Mouse (Mus musculus) MEL (cell line): ENCODE measurements around the gene Heph.
A peak's percentile ranks its signal among the peaks of the same experiment; 100 is the strongest.

ENCODE experiments used
- CHD1 ChIP-seq: IDR thresholded peaks from 2 replicates; pipeline ENCODE4 v1.6.1; 2012; ENCODE audit warnings: low read depth, mild to moderate bottlenecking, inconsistent platforms, low read length, improper control_type of control experiment
- CTCF ChIP-seq, 3 experiments: IDR thresholded peaks in 2 of 3; conservative IDR thresholded peaks in 1 of 3; 2 replicates each; pipeline ENCODE4 v1.5.1; 2011 to 2012; ENCODE audit warnings: low read length in 3 of 3, low read depth in 2 of 3, mild to moderate bottlenecking in 2 of 3, improper control_type of control experiment in 1 of 3, inconsistent platforms in 1 of 3, mixed read lengths in 1 of 3, moderate library complexity in 1 of 3; ENCODE audit not compliant: control insufficient read depth in 1 of 3, insufficient read depth in 1 of 3, poor library complexity in 1 of 3, severe bottlenecking in 1 of 3
- E2F4 ChIP-seq: IDR thresholded peaks from 2 replicates; pipeline ENCODE4 v1.6.1; 2011; ENCODE audit warnings: low read depth, low read length, improper control_type of control experiment, borderline replicate concordance
- JUND ChIP-seq: IDR thresholded peaks from 2 replicates; pipeline ENCODE4 v1.6.1; 2011; ENCODE audit warnings: low read depth, mild to moderate bottlenecking, improper control_type of control experiment, low read length
- MAX ChIP-seq: IDR thresholded peaks from 2 replicates; pipeline ENCODE4 v1.6.1; 2011; ENCODE audit warnings: low read length, improper control_type of control experiment
- POLR2A ChIP-seq, 2 experiments: IDR thresholded peaks; 2 replicates each; pipeline ENCODE4 v1.6.1; 2011 to 2012; ENCODE audit warnings: low read length in 2 of 2, mild to moderate bottlenecking in 2 of 2, control low read depth in 1 of 2, improper control_type of control experiment in 1 of 2, low read depth in 1 of 2, moderate library complexity in 1 of 2; ENCODE audit not compliant: control insufficient read depth in 1 of 2, insufficient read depth in 1 of 2, poor library complexity in 1 of 2
- POLR2AphosphoS5 ChIP-seq: IDR thresholded peaks from 2 replicates; pipeline ENCODE4 v1.6.1; 2012; ENCODE audit warnings: low read depth, borderline replicate concordance, mild to moderate bottlenecking, inconsistent platforms, low read length, moderate library complexity, mixed read lengths
- TCF12 ChIP-seq: IDR thresholded peaks from 2 replicates; pipeline ENCODE4 v1.6.1; 2014; ENCODE audit warnings: low read depth, mild to moderate bottlenecking, inconsistent platforms, low read length, improper control_type of control experiment, moderate library complexity
- UBTF ChIP-seq: IDR thresholded peaks from 2 replicates; pipeline ENCODE4 v1.6.1; 2012; ENCODE audit warnings: low read depth, mild to moderate bottlenecking, inconsistent platforms, low read length, improper control_type of control experiment, moderate library complexity, borderline replicate concordance; ENCODE audit not compliant: insufficient read depth
- ZC3H11A ChIP-seq: IDR thresholded peaks from 2 replicates; pipeline ENCODE4 v1.6.1; 2012; ENCODE audit warnings: low read depth, mild to moderate bottlenecking, inconsistent platforms, low read length, improper control_type of control experiment
- ZMIZ1 ChIP-seq: IDR thresholded peaks from 2 replicates; pipeline ENCODE4 v1.6.1; 2012; ENCODE audit warnings: low read depth, mild to moderate bottlenecking, inconsistent platforms, low read length, improper control_type of control experiment, moderate library complexity

- TF ChIP-seq MAX (no peak), POLR2A (IDR thresholded peaks at IDR 0.05; ENCODE audit: control insufficient read depth in 1 of 2, insufficient read depth in 1 of 2, low read depth in 1 of 2, low read length in 2 of 2, poor library complexity in 1 of 2) (no peak), CTCF (IDR thresholded peaks at IDR 0.05 in 2 of 3, conservative IDR thresholded peaks at IDR 0.05 in 1 of 3; ENCODE audit: control insufficient read depth in 1 of 3, insufficient read depth in 1 of 3, low read depth in 2 of 3, low read length in 3 of 3, poor library complexity in 1 of 3, severe bottlenecking in 1 of 3) (no peak), ZC3H11A (no peak), UBTF (no peak), TCF12 (peak; percentile 57; the same call in 1 of the 2 replicates), JUND (no peak), ZMIZ1 (no peak), POLR2AphosphoS5 (no peak), CHD1 (no peak), E2F4 (no peak)
These were observed 38.2 kb upstream of the Heph start for GRCm38 (mm10) chrX:96416970-96417369.
